Mouse (Mus musculus) gastrocnemius, adult 2 months (tissue): ENCODE measurements around the gene Bola2. TPM values are rescaled to one million over a fixed set of nuclear protein-coding genes. Genes with fewer than 3 reads are reported as not detected.
A peak's percentile ranks its signal among the peaks of the same experiment; 100 is the strongest.

Experiments used
- DNase-seq: peaks from one replicate; pipeline ENCODE4 v3.0.0; 2022
- H3K27ac ChIP-seq: fragments of 200-600 bp; 2 replicates; pipeline ENCODE4 v1.8.1; 2022; ENCODE audit warnings: mild to moderate bottlenecking
- H3K4me3 ChIP-seq: fragments of 200-600 bp; 2 replicates; pipeline ENCODE4 v1.8.1; 2022; ENCODE audit warnings: mild to moderate bottlenecking, moderate library complexity
- CTCF ChIP-seq: fragments of 200-600 bp; IDR thresholded peaks from 2 replicates; pipeline ENCODE4 v1.8.1; 2022; ENCODE audit warnings: antibody characterized with exemption, mild to moderate bottlenecking, moderate library complexity
- intact Hi-C: fragments of 180-260 bp; cut with DNase I; formaldehyde crosslinking; loops from one replicate; pipeline ENCODE4 v1.15.1; 2025
- total RNA-seq, 2 experiments: library from RNA; stranded (reverse); gene quantifications; 2 replicates each; pipeline ENCODE4 v1.2.3; 2021

Bola2 gene
- total RNA-seq, 2 experiments from 2014 or later, result 35.1 to 36.9 TPM

GRCm38 (mm10) chr7:126693256-126693655, 1.9 kb upstream of the Bola2 start:
- no peak overlapping the region for H3K27ac ChIP-seq
- TF ChIP-seq CTCF, result peak; percentile 95
- peak; percentile 86 for DNase-seq
- intact Hi-C loops, result loop anchor here (1.0 to 10.0 kb wide), 3 partner anchors 50 to 188 kb away; partner anchors contain the start of gene Atxn2l
- H3K4me3 ChIP-seq, result no peak overlapping the region

DNA sequence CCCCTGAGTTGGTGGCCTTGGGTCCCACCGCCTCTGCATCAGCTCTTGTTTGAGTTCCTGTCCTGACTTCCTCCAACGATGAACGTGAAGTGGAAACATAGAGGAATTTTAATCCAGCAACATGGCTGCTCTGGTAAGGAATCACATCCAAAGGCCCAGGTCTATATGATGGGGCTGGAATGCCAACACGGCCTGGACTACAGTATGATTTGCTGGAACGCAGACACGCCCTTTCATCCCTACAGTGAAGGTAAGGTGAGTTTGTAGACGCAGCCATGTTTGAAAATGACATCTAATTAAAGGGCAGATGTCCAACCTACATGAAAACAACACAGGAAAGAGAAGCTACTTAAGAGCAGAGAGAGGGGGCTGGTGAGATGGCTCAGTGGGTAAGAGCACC, 1.4 kb upstream of the Bola2 start:
- intact Hi-C loops, result loop anchor here (1.0 to 10.0 kb wide), 4 partner anchors 50 to 189 kb away; partner anchors contain the start of gene Atxn2l
- no peak overlapping the region for H3K4me3 ChIP-seq
- TF ChIP-seq CTCF, result no peak
- H3K27ac ChIP-seq, result peak overlapping the region; percentile 96; the same call in 1 of the 2 replicates
- DNase-seq, result no peak

DNA sequence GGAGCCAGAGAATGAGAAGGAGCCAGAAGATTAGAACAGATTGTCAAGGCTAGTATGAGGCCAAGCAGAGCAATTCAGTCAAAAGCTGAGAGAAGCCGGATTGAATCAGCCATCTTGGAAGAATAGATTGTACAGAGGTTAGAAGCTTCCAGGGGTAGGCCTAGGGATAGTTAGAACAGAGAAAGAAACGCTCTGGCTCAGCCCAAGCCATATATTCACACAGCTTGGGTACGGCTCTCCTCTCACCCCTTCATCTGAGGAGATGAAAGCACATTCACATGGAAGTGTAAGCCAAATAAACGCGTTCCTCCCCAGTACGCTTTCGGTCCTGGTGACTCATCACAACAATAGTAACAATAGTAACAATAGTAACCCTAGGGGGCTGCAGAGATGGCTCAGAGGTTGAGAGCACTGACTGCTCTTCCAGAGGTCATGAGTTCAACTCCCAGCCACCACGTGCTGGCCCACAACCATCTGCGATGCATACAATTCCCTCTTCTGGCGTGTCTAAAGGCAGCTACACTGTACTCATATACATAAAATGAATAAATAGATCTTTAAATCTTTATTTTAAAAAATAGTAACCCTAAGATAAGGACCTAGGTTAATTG, 655 bp upstream of the Bola2 start:
- no peak for TF ChIP-seq CTCF
- peak overlapping the region; percentile 96 for H3K27ac ChIP-seq
- H3K4me3 ChIP-seq, result peak overlapping the region; percentile 99
- intact Hi-C loops, result loop anchor here (2.0 to 10.0 kb wide), 2 partner anchors 116 to 190 kb away; partner anchors contain the start of gene Atxn2l
- no peak for DNase-seq

DNA sequence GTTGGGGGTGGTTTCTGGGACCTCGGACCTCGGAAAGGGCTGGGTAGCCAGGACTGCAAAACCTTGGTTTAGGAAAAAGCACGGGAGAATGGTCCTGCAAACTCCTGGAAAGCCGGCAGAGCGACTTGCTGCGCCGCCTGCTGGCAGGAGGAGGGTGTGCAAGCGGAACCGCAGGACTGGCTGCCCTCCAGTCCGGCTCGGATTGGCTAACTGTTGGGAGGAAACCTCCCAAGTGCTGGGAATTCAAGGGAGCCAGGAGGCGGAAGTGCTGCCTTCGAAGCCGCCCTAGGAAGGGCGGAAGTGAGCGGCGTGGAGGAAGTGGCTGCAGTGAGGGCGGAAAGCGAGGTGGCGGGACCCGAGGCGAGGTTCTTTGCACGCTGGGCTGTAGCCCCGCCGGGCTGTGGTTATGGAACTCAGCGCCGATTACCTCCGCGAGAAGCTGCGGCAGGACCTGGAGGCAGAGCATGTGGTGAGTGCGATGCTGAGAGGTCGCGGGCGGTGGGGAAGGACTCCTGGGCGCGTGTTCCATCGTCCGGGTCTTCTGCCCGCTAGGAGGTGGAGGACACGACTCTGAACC, 518 bp downstream of the Bola2 start, which contains the start of gene Slx1b:
TSS of gene Slx1b (minus strand) at position 154 of the 577 bp plus-strand sequence.
- peak; percentile 92 for TF ChIP-seq CTCF
- peak; percentile 97 for DNase-seq
- intact Hi-C loops, result loop anchor here (2.0 to 10.0 kb wide), 2 partner anchors 117 to 191 kb away; partner anchors contain the start of gene Atxn2l
- Histone ChIP-seq H3K4me3 (peak within 1 kb of the TSS; percentile 99), H3K27ac (peak within 1 kb of the TSS; percentile 96)

GRCm38 (mm10) chr7:126696303-126696702, 1.1 kb downstream of the Bola2 start:
- intact Hi-C loops, result loop anchor here (10.0 kb wide), 1 partner anchor 192 kb away; the partner anchor contains the start of gene Atxn2l

GRCm38 (mm10) chr7:126696886-126697285, 1.7 kb downstream of the Bola2 start:
- no peak for DNase-seq
- no peak for TF ChIP-seq CTCF
- Histone ChIP-seq H3K4me3 (peak overlapping the region; percentile 99), H3K27ac (no peak overlapping the region)
- intact Hi-C loops, result loop anchor here (10.0 kb wide), 1 partner anchor 192 kb away; the partner anchor contains the start of gene Atxn2l

More at GRCm38 (mm10) chr7:126696303-126696702, 1.1 kb downstream of the Bola2 start:
- Histone ChIP-seq H3K27ac (peak overlapping the region; percentile 96), H3K4me3 (peak overlapping the region; percentile 99)
- no peak for DNase-seq
- no peak for TF ChIP-seq CTCF

- Histone ChIP-seq H3K4me3 (no peak overlapping the region), H3K27ac (no peak overlapping the region)
- DNase-seq, result no peak
- no peak for TF ChIP-seq CTCF
- intact Hi-C loops, result loop anchor here (10.0 kb wide), 1 partner anchor 193 kb away; the partner anchor contains the start of gene Atxn2l
Observed at GRCm38 (mm10) chr7:126697838-126698237, 2.6 kb downstream of the Bola2 start.

DNA sequence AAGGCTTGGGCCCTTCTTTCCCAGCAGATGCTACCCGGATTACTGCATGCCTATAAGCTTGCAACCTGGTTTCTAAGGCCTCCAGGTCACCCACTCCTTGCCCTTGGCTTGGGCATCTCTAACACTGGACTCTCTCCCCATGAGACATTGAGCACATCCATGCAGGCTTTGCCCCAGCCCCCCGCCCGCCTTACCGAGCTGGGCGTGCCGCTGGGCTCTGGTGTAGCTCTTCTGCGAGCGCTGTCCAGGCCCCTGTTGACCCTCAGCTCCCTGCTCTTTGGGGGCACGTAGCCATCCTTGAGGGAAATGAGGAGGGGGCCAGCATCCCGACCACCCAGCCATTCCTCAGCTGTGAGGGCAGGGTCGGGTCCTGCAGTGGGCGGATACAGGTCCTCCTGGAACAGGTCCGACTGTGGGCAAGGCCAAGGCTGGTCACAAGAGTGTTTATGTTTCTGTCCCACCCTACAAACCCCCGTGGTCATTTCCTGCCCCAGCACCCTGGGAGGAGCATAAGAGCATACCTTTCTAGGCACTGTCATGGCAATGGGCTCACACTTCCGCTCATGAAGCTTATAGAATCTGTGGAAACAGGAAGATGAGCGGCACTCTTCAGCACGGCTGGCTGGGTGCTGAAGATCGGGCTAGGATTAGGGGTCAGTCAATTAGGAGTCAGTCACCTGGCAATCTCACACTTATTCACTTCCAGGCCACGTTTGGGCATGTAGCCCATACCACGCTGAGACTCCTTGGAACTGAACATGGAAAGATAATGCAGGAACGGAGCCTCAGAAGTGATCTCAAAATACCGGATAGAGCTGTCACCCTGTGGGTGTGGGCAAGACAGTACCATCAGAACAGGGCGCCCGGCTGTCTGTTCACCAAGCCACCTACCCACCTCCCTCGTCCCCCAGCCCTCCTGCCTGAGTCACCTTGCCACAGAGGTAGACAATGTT, 5.1 kb downstream of the Bola2 start:
- Histone ChIP-seq H3K4me3 (peak overlapping the region; percentile 9; the same call in 1 of the 2 replicates), H3K27ac (no peak overlapping the region)
- intact Hi-C loops, result no loop called here
- TF ChIP-seq CTCF, result no peak
- no peak for DNase-seq

- Histone ChIP-seq H3K4me3 (peak overlapping the region; percentile 49), H3K27ac (no peak overlapping the region)
- DNase-seq, result peak; percentile 91
- peak; percentile 95; the same call in 1 of the 2 replicates for TF ChIP-seq CTCF
- intact Hi-C loops, result no loop called here
Observed at GRCm38 (mm10) chr7:126701070-126701469, 5.9 kb downstream of the Bola2 start.

GRCm38 (mm10) chr7:126701559-126702357, 6.6 kb downstream of the Bola2 start:
- DNase-seq, result no peak
- TF ChIP-seq CTCF, result no peak
- Histone ChIP-seq H3K27ac (no peak overlapping the region), H3K4me3 (peak overlapping the region; percentile 49)
- intact Hi-C loops, result no loop called here

DNA sequence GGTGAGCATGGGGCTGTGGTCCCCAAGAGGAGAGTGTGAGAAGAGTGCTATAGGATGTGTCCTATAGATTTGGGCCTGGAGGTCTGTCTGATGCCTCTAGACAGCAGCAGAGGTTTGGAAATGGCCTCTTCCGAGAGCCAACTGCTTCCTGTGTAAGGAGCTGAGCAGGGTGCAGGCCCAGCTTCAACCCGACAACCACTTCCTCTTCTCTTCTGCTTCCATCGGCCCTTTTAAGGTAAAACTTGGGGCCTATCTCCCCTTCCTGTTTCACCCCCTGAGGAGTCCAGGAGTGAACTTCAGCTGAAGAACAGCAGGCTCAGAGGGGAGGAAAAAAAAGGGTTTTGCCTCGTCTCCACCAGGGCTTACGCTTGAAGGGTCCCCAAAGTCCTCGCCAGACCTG, 7.2 kb downstream of the Bola2 start:
- DNase-seq, result no peak
- Histone ChIP-seq H3K27ac (peak overlapping the region; percentile 49; the same call in 1 of the 2 replicates), H3K4me3 (peak overlapping the region; percentile 63)
- TF ChIP-seq CTCF, result no peak
- intact Hi-C loops, result no loop called here
